Mouse (Mus musculus) lung, postnatal 0 days (tissue): ENCODE data around the gene Oprl1. TPM values are rescaled to one million over a fixed set of nuclear protein-coding genes. Genes with fewer than 3 reads are reported as not detected.
A peak's percentile ranks its signal among the peaks of the same experiment; 100 is the strongest.

Experiments
- ATAC-seq: fragments of 200-750 bp; cut with Nextera tagmentation; 2 replicates; pipeline ENCODE4 v1.8.0; 2017; ENCODE audit warnings: moderate library complexity
- DNase-seq: peaks from one replicate; pipeline ENCODE4 v3.0.0-alpha.2; 2016; ENCODE audit warnings: low spot score
- H3K27ac ChIP-seq: fragments of 300-500 bp; sonication (generic); 2 replicates; pipeline ENCODE4 v1.5.1; 2014; ENCODE audit warnings: antibody characterized with exemption, mild to moderate bottlenecking, low read length, mixed read lengths
- H3K27me3 ChIP-seq: fragments of 300-500 bp; sonication (generic); replicated peaks from 2 replicates; pipeline ENCODE4 v1.6.1; 2014; ENCODE audit warnings: low read length, mixed read lengths; ENCODE audit not compliant: insufficient read depth
- H3K36me3 ChIP-seq: fragments of 300-500 bp; sonication (generic); 2 replicates; pipeline ENCODE4 v1.6.1; 2014; ENCODE audit warnings: low read length, mixed read lengths; ENCODE audit not compliant: insufficient read depth
- H3K4me1 ChIP-seq: fragments of 300-500 bp; sonication (generic); 2 replicates; pipeline ENCODE4 v1.6.1; 2014; ENCODE audit warnings: antibody characterized with exemption, low read depth, low read length, mixed read lengths; ENCODE audit not compliant: insufficient read depth
- H3K4me2 ChIP-seq: fragments of 300-500 bp; sonication (generic); replicated peaks from 2 replicates; pipeline ENCODE4 v1.6.1; 2014; ENCODE audit warnings: low read depth, mild to moderate bottlenecking, low read length, moderate library complexity, mixed read lengths
- H3K4me3 ChIP-seq: fragments of 300-500 bp; sonication (generic); 2 replicates; pipeline ENCODE4 v1.5.1; 2014; ENCODE audit warnings: low read depth, low read length
- H3K9ac ChIP-seq: fragments of 300-500 bp; sonication (generic); replicated peaks from 2 replicates; pipeline ENCODE4 v1.6.1; 2014; ENCODE audit warnings: low read depth, mild to moderate bottlenecking
- H3K9me3 ChIP-seq: fragments of 300-500 bp; sonication (generic); 2 replicates; pipeline ENCODE4 v1.6.1; 2016; ENCODE audit warnings: low read length, mixed read lengths
- CTCF ChIP-seq: IDR thresholded peaks from 2 replicates; pipeline ENCODE4 v1.5.1; 2016; ENCODE audit warnings: antibody characterized with exemption, mild to moderate bottlenecking
- EP300 ChIP-seq: IDR thresholded peaks from 2 replicates; pipeline ENCODE4 v1.6.1; 2016; ENCODE audit warnings: antibody characterized with exemption, mild to moderate bottlenecking, control low read depth
- WGBS: fragments of 180-500 bp; shearing (Covaris S2); extraction: QIAGEN DNeasy Blood & Tissue Kit; methylation state at CpG from one replicate; pipeline ENCODE4 v1.1.7; 2014; 5-methylcytosine and 5-hydroxymethylcytosine counted together
- polyA plus RNA-seq: library from polyadenylated mRNA; unstranded; fragments of >200 nt; fragmentation: Nextera tagmentation; extraction: Ambion mirVana; gene quantifications from 2 replicates; pipeline ENCODE4 v1.2.1, GENCODE M21; 2015

The Oprl1 gene
- polyA plus RNA-seq, 1 experiment from 2014 or later, result 0.20 TPM

- Histone ChIP-seq H3K4me1 (no peaks in the 10 kb centered on the region), H3K4me3 (no peak overlapping the region), H3K9ac (no peak overlapping the region), H3K9me3 (no peaks in the 10 kb centered on the region), H3K27ac (no peak overlapping the region), H3K27me3 (no peaks in the 10 kb centered on the region), H3K4me2 (no peak overlapping the region), H3K36me3 (peaks cover 14% of the 10 kb centered on the region; the same call in 1 of the 2 replicates)
- DNase-seq (no peak), ATAC-seq (no peak)
- WGBS, result 96% methylated on average over 8 of the region's 8 CpGs
- TF ChIP-seq EP300 (no peak), CTCF (no peak)
Observed at GRCm38 (mm10) chr2:181687586-181687985, 27.2 kb upstream of the Oprl1 start.

- ATAC-seq, result no peak
- 87% methylated on average over 10 of the region's 10 CpGs for WGBS
- peaks cover 6% of the 10 kb centered on the region; the same call in 1 of the 2 replicates for H3K4me1 ChIP-seq
- H3K4me2 ChIP-seq, result no peak overlapping the region
- peaks cover 14% of the 10 kb centered on the region; the same call in 1 of the 2 replicates for H3K36me3 ChIP-seq
- no peaks in the 10 kb centered on the region for H3K27me3 ChIP-seq
- no peak overlapping the region for H3K9ac ChIP-seq
- no peak overlapping the region for H3K4me3 ChIP-seq
- no peak for DNase-seq
- H3K9me3 ChIP-seq, result no peaks in the 10 kb centered on the region
- no peak overlapping the region for H3K27ac ChIP-seq
- TF ChIP-seq EP300 (no peak), CTCF (no peak)
Observed at GRCm38 (mm10) chr2:181689466-181690160, 25.2 kb upstream of the Oprl1 start.

GRCm38 (mm10) chr2:181691083-181691482 lies 23.7 kb upstream of the Oprl1 start:
- Histone ChIP-seq H3K4me1 (peaks cover 6% of the 10 kb centered on the region; the same call in 1 of the 2 replicates), H3K36me3 (peaks cover 14% of the 10 kb centered on the region; the same call in 1 of the 2 replicates), H3K4me3 (no peak overlapping the region), H3K9me3 (no peaks in the 10 kb centered on the region), H3K27ac (no peak overlapping the region), H3K4me2 (no peak overlapping the region), H3K9ac (no peak overlapping the region), H3K27me3 (no peaks in the 10 kb centered on the region)
- WGBS, result 84% methylated on average over 6 of the region's 6 CpGs
- TF ChIP-seq CTCF, result no peak
- TF ChIP-seq EP300, result no peak
- DNase-seq, result no peak
- ATAC-seq, result no peak

- ATAC-seq (no peak), DNase-seq (no peak)
- Histone ChIP-seq H3K27me3 (no peaks in the 10 kb centered on the region), H3K9me3 (no peaks in the 10 kb centered on the region), H3K4me1 (peaks cover 6% of the 10 kb centered on the region; the same call in 1 of the 2 replicates), H3K36me3 (peaks cover 14% of the 10 kb centered on the region; the same call in 1 of the 2 replicates), H3K4me3 (no peak overlapping the region), H3K4me2 (no peak overlapping the region), H3K27ac (no peak overlapping the region), H3K9ac (no peak overlapping the region)
- TF ChIP-seq EP300, result no peak
- TF ChIP-seq CTCF, result no peak
- WGBS, result 80% methylated on average over 4 of the region's 4 CpGs
Observed at GRCm38 (mm10) chr2:181691571-181691970, 23.2 kb upstream of the Oprl1 start.

- no peak for ATAC-seq
- H3K27me3 ChIP-seq, result no peaks in the 10 kb centered on the region
- H3K4me1 ChIP-seq, result peaks cover 6% of the 10 kb centered on the region; the same call in 1 of the 2 replicates
- no peak overlapping the region for H3K27ac ChIP-seq
- H3K36me3 ChIP-seq, result peaks cover 14% of the 10 kb centered on the region; the same call in 1 of the 2 replicates
- peak overlapping the region; percentile 86; the same call in 1 of the 2 replicates for H3K4me2 ChIP-seq
- no peak overlapping the region for H3K4me3 ChIP-seq
- no peak overlapping the region for H3K9ac ChIP-seq
- no peaks in the 10 kb centered on the region for H3K9me3 ChIP-seq
- TF ChIP-seq CTCF (no peak), EP300 (no peak)
- DNase-seq, result no peak
- 81% methylated on average over 3 of the region's 3 CpGs for WGBS
Observed at GRCm38 (mm10) chr2:181692304-181692703, 22.5 kb upstream of the Oprl1 start.

GRCm38 (mm10) chr2:181693339-181694280 lies 21.2 kb upstream of the Oprl1 start, which contains the start of gene Rgs19:
Rgs19 (minus strand) TSS chr2:181693977.
- DNase-seq, result peak; percentile 90
- under 1% methylated on average over 71 of the region's 75 CpGs for WGBS
- peak within 1 kb of the TSS; percentile 62 for H3K4me3 ChIP-seq
- H3K9me3 ChIP-seq, result no peaks in the 10 kb centered on the region
- peak; percentile 93 for ATAC-seq
- H3K9ac ChIP-seq, result peak within 1 kb of the TSS; percentile 51
- TF ChIP-seq EP300, result no peak
- TF ChIP-seq CTCF, result peak; percentile 28
- H3K4me2 ChIP-seq, result peak within 1 kb of the TSS; percentile 86
- 0 out of 2 replicates have a peak, but pooled peaks cover 5% of the 10 kb centered on the region for H3K36me3 ChIP-seq
- H3K27ac ChIP-seq, result peak within 1 kb of the TSS; percentile 43; the same call in 1 of the 2 replicates
- H3K4me1 ChIP-seq, result peaks cover 6% of the 10 kb centered on the region; the same call in 1 of the 2 replicates
- no peaks in the 10 kb centered on the region for H3K27me3 ChIP-seq
